Mouse (Mus musculus): ENCODE measurements around the gene Zfp36l1.
A peak's percentile ranks its signal among the peaks of the same experiment; 100 is the strongest.

The Zfp36l1 gene

GRCm38 (mm10) chr12:80065049-80065448 is 47.8 kb downstream of the Zfp36l1 start:
- peak; percentile 90 for DNase-seq (ENCODE audit: low read depth)

- DNase-seq (ENCODE audit: low read depth) = no peak
These were observed 48.5 kb downstream of the Zfp36l1 start for GRCm38 (mm10) chr12:80064306-80064705.

DNA sequence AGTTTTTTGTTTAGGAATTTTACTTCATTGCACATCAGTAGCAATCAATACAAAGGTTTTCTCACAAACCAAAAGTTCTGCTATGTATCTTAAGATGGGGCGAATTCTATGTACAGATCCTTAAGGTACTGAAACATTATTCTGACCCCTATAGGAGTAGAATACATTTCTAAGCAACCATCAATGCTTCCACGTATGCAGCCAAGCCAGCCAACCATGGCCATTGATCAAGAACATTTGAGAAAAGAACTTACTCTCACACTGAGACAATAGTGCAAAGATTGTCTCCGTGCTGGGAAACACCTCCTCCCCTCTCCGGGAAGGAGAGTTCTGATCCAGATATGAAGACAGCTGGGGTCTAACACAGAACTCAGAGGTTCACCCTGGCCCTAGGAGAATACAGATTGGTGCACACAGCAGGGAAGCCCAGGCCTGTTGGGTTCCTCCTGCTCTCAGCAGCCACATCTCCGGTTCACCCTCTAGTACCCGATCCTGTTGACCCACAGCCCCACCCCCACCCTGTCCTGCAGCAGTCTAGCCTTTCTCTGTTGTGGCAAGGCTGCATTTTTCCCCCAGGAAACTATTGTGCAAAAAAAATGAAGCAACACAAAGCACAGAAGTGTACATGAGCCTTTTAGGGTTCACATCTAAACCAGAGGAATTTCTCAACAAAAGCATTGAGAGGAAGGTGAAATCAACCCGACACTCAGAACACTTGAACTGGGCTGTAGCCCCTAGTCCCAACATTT is 49.2 kb downstream of the Zfp36l1 start:
- DNase-seq (ENCODE audit: low read depth) = peak; percentile 68

DNA sequence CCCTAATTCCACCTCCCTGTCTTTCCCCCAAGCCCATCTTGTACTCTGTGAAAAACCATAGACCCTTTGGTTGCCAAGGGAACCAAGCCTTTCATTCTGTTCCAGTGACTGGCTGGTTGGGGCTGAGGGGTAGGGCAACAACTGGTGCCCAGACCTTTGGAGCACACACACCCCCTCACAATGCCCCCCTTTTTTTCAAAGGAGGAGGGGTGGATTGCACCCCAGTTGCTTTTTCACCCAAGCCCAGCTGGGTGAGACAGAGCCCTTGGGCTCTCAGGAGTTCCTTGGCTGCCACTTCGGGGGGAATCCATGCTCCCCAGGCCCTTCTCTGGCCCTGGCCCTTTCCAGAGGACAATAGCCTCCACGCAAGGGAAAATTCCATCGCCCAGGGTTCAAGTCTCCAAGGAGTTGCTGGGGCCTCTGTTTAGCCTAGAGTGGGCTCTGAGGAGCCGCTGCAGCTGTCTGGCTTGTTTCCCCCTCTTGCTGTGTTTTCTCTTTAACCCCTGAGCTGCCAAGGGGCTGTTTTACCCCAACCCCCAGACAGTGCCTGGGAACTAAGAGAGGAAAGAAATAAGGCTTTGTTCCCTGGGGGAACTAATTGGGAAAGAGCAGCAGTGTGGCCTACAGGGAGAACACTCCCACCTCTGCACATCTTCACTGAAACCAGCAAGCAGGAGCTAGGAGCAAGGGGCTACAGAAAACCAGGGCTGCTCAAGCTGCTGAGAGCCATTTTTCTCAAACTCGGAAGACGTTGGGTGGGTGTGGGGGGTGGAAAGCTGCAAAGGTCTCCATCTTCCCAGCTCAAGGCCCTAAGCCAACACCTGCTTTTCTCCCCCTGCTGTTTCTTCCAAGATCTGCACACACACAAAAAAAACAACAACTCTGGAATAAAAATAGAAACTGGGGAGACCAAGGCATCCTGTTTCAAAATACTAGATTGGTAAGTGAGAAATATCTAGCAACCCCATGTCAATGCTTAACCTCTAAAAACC is 50.1 kb downstream of the Zfp36l1 start:
- peak; percentile 17 for DNase-seq (ENCODE audit: low read depth)

- DNase-seq (ENCODE audit: low read depth) = no peak
These were observed 51.0 kb downstream of the Zfp36l1 start for GRCm38 (mm10) chr12:80061810-80062209.

DNA sequence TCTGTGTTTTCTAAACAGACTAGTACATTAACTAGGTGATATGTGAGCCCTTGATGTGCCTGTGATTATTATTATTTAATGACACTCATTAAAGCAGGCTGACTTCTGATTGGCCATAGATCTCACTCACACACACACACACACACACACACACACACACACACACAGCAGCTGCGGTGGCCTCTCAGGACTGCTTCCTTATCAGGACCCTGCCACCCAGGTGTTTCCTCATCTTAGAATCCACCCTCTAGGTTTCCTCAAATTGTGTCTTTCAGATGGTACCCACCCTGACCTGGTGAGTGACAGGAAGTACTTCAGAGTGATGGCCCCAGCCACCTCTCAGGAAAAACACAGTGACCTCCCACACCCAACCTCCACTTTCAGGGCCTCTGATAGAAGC is 52.0 kb downstream of the Zfp36l1 start:
- peak; percentile 94 for DNase-seq (ENCODE audit: low read depth)

DNA sequence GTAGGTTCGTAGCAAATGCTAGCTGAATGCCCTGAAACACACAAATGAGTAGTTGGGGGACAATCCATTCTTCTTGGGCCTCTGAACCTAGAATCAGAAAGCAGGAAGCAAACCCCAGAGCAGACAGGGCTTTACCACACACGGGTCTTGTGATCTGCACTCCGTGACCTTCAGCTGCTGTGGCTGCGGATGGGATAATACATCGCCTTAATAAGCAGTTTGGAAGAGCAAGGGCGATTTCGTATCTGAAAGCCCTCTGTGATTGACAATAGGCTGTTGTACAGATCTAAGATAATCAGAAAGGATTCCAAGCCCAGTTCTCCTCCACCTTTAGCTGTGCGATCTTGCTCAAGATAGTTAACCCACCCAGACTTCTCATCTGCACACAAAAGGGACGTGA is 52.5 kb downstream of the Zfp36l1 start:
- DNase-seq (ENCODE audit: low read depth) = peak; percentile 78

DNA sequence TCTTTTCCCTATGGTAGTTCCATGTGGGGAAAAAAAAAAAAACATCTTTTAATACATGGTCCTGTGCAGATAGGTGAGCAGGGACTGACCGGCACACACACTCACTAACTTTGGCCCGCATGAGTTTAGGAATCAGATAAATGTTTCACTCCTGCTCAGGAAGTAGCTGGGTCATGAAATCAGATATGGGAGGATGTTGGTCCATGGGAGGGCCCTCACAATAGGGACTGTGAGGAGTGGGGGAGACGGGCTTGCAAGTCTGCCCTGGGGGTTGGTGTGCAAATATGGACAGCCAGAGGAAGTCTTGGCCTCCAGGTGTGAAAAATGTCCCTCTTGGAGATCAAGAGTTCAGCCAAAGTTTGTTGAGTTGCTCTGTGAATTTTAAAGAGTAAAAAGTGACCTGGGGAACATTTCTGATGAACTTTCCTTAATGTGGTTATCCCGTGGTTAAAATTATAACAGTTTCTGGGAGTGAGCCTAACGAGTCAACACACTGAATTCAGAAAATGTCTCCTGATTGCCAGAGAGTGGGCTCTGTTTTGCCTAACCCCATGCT is 53.0 kb downstream of the Zfp36l1 start:
- DNase-seq (ENCODE audit: low read depth) = peak; percentile 76

Data from 416B (cell line).